Mouse (Mus musculus) right cerebral cortex, postnatal 25 days (tissue): ENCODE results near the gene Plxdc2.

Experiments
- DNase-seq: peaks from one replicate; pipeline ENCODE4 v3.0.0; 2022

Gene Plxdc2

GRCm38 (mm10) chr2:16439030-16439429 lies 82.9 kb downstream of the Plxdc2 start:
- no peak for DNase-seq

- DNase-seq = no peak
Measured at GRCm38 (mm10) chr2:16442643-16443042, 86.5 kb downstream of the Plxdc2 start.

- DNase-seq = no peak
Measured at GRCm38 (mm10) chr2:16447936-16448335, 91.8 kb downstream of the Plxdc2 start.

- no peak for DNase-seq
Measured at GRCm38 (mm10) chr2:16450838-16451665, 94.9 kb downstream of the Plxdc2 start.

GRCm38 (mm10) chr2:16451666-16452009 lies 95.5 kb downstream of the Plxdc2 start:
- no peak for DNase-seq

GRCm38 (mm10) chr2:16452080-16452479 lies 96.0 kb downstream of the Plxdc2 start:
- DNase-seq = no peak

- no peak for DNase-seq
Measured at GRCm38 (mm10) chr2:16456264-16456780, 100.2 kb downstream of the Plxdc2 start.

GRCm38 (mm10) chr2:16459490-16459889 lies 103.4 kb downstream of the Plxdc2 start:
- no peak for DNase-seq

- DNase-seq = no peak
Measured at GRCm38 (mm10) chr2:16470099-16470498, 114.0 kb downstream of the Plxdc2 start.

- no peak for DNase-seq
Measured at GRCm38 (mm10) chr2:16483943-16484342, 127.8 kb downstream of the Plxdc2 start.

- no peak for DNase-seq
Measured at GRCm38 (mm10) chr2:16485970-16486369, 129.9 kb downstream of the Plxdc2 start.

- no peak for DNase-seq
Measured at GRCm38 (mm10) chr2:16491242-16491641, 135.1 kb downstream of the Plxdc2 start.

- DNase-seq = no peak
Measured at GRCm38 (mm10) chr2:16502843-16503242, 146.7 kb downstream of the Plxdc2 start.

GRCm38 (mm10) chr2:16507540-16508230 lies 151.6 kb downstream of the Plxdc2 start:
- no peak for DNase-seq

- no peak for DNase-seq
Measured at GRCm38 (mm10) chr2:16518148-16518547, 162.0 kb downstream of the Plxdc2 start.

GRCm38 (mm10) chr2:16523427-16523826 lies 167.3 kb downstream of the Plxdc2 start:
- no peak for DNase-seq

- no peak for DNase-seq
Measured at GRCm38 (mm10) chr2:16532244-16532643, 176.1 kb downstream of the Plxdc2 start.

GRCm38 (mm10) chr2:16534566-16534965 lies 178.5 kb downstream of the Plxdc2 start:
- DNase-seq = no peak

GRCm38 (mm10) chr2:16541226-16541625 lies 185.1 kb downstream of the Plxdc2 start:
- DNase-seq = no peak

GRCm38 (mm10) chr2:16545207-16545606 lies 189.1 kb downstream of the Plxdc2 start:
- DNase-seq = no peak

GRCm38 (mm10) chr2:16559287-16559686 lies 203.2 kb downstream of the Plxdc2 start:
- no peak for DNase-seq

GRCm38 (mm10) chr2:16568263-16568662 lies 212.2 kb downstream of the Plxdc2 start:
- DNase-seq = no peak

GRCm38 (mm10) chr2:16571169-16571751 lies 215.2 kb downstream of the Plxdc2 start:
- no peak for DNase-seq

- DNase-seq = no peak
Measured at GRCm38 (mm10) chr2:16576566-16576965, 220.5 kb downstream of the Plxdc2 start.
